8 mouse cellular contexts compared by ENCODE assay signal in the genomic region with DNA sequence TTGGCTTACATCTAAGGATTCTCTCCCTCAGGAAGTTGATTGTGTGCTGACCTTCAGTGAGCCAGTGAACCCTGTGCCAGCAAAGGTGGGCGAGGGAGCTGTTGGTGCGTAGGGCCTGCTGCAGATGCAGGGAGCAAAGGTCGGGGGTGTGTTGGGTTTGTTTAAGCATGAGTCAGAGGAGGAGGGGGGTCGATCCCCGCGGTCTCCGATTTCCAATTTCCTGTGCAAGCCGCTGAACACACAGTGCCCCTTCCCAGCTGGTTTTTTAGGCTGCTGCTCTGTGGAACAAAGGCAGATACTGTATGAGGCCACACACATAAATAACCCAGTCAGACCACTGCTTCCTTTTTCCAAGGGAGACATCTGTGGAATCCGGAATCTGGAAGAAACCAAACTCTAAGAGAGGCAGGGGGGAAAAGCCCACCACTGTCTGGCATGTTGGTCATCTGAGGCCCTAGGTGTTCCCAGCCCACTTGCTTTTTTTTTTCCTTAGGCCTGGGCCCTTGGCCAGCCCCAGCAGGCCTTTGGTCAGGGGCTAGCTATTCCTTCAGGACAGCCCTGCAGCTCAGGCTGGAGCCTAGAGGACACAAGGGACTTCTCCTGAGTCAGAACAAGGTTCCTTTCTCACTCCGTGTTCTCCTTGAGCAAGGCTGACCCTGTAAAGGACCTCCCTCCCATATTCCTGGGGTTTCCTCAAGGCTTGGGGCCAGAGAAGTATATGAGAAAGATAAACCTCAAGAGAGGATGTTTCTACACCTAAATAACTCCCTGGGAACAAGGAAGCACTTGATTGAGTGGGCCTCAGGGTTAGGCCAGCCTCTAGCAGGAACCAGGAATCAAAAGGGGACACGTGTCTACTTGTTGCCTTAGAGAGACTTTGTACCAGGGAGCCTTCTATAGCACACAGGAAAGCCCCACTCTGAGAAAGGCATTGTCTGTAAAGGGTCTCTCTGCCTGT.
DNase-seq lines count a peak whose midpoint lies in the region; ATAC-seq and TF ChIP-seq lines count a peak whose summit lies in the region.

No protein-coding gene starts in this region.

- H3K4me1 ChIP-seq in embryonic facial prominence, embryonic 14.5 days (ENCODE audit: control insufficient read depth, insufficient read depth, low read length) = peaks cover 47% of the 10 kb centered on the region
- H3K4me1 ChIP-seq in heart, embryonic 13.5 days = peaks cover 73% of the 10 kb centered on the region
- H3K4me1 ChIP-seq in kidney, embryonic 14.5 days (ENCODE audit: control insufficient read depth, insufficient read depth, low read length) = peaks cover 58% of the 10 kb centered on the region
- peaks cover 57% of the 10 kb centered on the region for H3K4me1 ChIP-seq in lung, embryonic 16.5 days (replicated peaks; ENCODE audit: control insufficient read depth, insufficient read depth, low read length)
- peaks cover 54% of the 10 kb centered on the region for H3K4me1 ChIP-seq in small intestine, adult 2 months (ENCODE audit: control insufficient read depth, insufficient read depth, insufficient read length, low read length)

- peak overlapping the region; percentile 96 for H3K27ac ChIP-seq in embryonic facial prominence, embryonic 14.5 days (replicated peaks; ENCODE audit: low read depth, low read length)
- H3K27ac ChIP-seq in heart, embryonic 13.5 days (replicated peaks) = peak overlapping the region; percentile 94
- peak overlapping the region; percentile 100 for H3K27ac ChIP-seq in kidney, embryonic 14.5 days (ENCODE audit: low read depth, low read length)
- H3K27ac ChIP-seq in lung, embryonic 16.5 days (ENCODE audit: low read length) = peak overlapping the region; percentile 96
- H3K27ac ChIP-seq in small intestine, adult 2 months (ENCODE audit: insufficient read depth, low read depth, low read length) = peak overlapping the region; percentile 100

- H3K9ac ChIP-seq in embryonic facial prominence, embryonic 14.5 days (ENCODE audit: low read depth, low read length) = peak overlapping the region; percentile 20
- peak overlapping the region; percentile 78 for H3K9ac ChIP-seq in heart, embryonic 13.5 days
- peak overlapping the region; percentile 50; the same call in 1 of the 2 replicates for H3K9ac ChIP-seq in kidney, embryonic 14.5 days (ENCODE audit: low read depth, low read length)
- peak overlapping the region; percentile 29 for H3K9ac ChIP-seq in lung, embryonic 16.5 days (ENCODE audit: low read length)

- H3K4me3 ChIP-seq in embryonic facial prominence, embryonic 14.5 days (ENCODE audit: low read depth, low read length) = no peak overlapping the region
- 0 out of 2 replicates have a peak overlapping the region, but pooled peaks have one; percentile 4 for H3K4me3 ChIP-seq in heart, embryonic 13.5 days
- no peak overlapping the region for H3K4me3 ChIP-seq in kidney, embryonic 14.5 days (ENCODE audit: low read length)
- H3K4me3 ChIP-seq in lung, embryonic 16.5 days (ENCODE audit: low read length) = no peak overlapping the region
- H3K4me3 ChIP-seq in small intestine, adult 2 months (ENCODE audit: low read depth, low read length) = no peak overlapping the region

- H3K27me3 ChIP-seq in embryonic facial prominence, embryonic 14.5 days (replicated peaks; ENCODE audit: control insufficient read depth, insufficient read depth, low read length) = no peaks in the 10 kb centered on the region
- no peaks in the 10 kb centered on the region for H3K27me3 ChIP-seq in heart, embryonic 13.5 days (replicated peaks)
- no peaks in the 10 kb centered on the region for H3K27me3 ChIP-seq in kidney, embryonic 14.5 days (ENCODE audit: control insufficient read depth, insufficient read depth, low read length)
- no peaks in the 10 kb centered on the region for H3K27me3 ChIP-seq in lung, embryonic 16.5 days (ENCODE audit: control insufficient read depth, insufficient read depth, low read depth, low read length)
- no peaks in the 10 kb centered on the region for H3K27me3 ChIP-seq in small intestine, adult 2 months (ENCODE audit: control insufficient read depth, insufficient read depth, low read length)

- H3K36me3 ChIP-seq in embryonic facial prominence, embryonic 14.5 days (ENCODE audit: control insufficient read depth, insufficient read depth, low read length) = no peaks in the 10 kb centered on the region
- H3K36me3 ChIP-seq in heart, embryonic 13.5 days = no peaks in the 10 kb centered on the region
- no peaks in the 10 kb centered on the region for H3K36me3 ChIP-seq in kidney, embryonic 14.5 days (ENCODE audit: control insufficient read depth, insufficient read depth, low read length)
- no peaks in the 10 kb centered on the region for H3K36me3 ChIP-seq in lung, embryonic 16.5 days (ENCODE audit: control insufficient read depth, insufficient read depth, low read length)
- no peaks in the 10 kb centered on the region for H3K36me3 ChIP-seq in small intestine, adult 2 months (ENCODE audit: control insufficient read depth, insufficient read depth, low read length)

- no peaks in the 10 kb centered on the region for H3K9me3 ChIP-seq in embryonic facial prominence, embryonic 14.5 days (ENCODE audit: control insufficient read depth, low read length)
- no peaks in the 10 kb centered on the region for H3K9me3 ChIP-seq in heart, embryonic 13.5 days
- no peaks in the 10 kb centered on the region for H3K9me3 ChIP-seq in kidney, embryonic 14.5 days (ENCODE audit: control insufficient read depth, low read length)
- H3K9me3 ChIP-seq in lung, embryonic 16.5 days (ENCODE audit: control insufficient read depth, low read length) = no peaks in the 10 kb centered on the region

- no peak; the same call in 1 of the 2 replicates for TF ChIP-seq POLR2A in small intestine, adult 2 months (IDR thresholded peaks at IDR 0.05; ENCODE audit: low read depth, low read length)

- DNase-seq in 3T3-L1 (ENCODE audit: low read depth, low spot score) = peak; percentile 85
- DNase-seq in Muller cell, postnatal 12 days (ENCODE audit: inconsistent ontology term) = peak; percentile 98
- DNase-seq in embryonic facial prominence, embryonic 14.5 days (ENCODE audit: low spot score) = peak; percentile 96
- no peak for DNase-seq in cerebellum, adult 11 months

- 5% methylated on average over 11 of the region's 11 CpGs for WGBS in embryonic facial prominence, embryonic 14.5 days
- 6% methylated on average over 11 of the region's 11 CpGs for WGBS in heart, embryonic 13.5 days
- WGBS in kidney, embryonic 14.5 days = under 1% methylated on average over 11 of the region's 11 CpGs
- 2% methylated on average over 11 of the region's 11 CpGs for WGBS in lung, embryonic 16.5 days
- 4% methylated on average over 11 of the region's 11 CpGs for WGBS in small intestine, adult 2 months

- TF ChIP-seq CTCF in small intestine, adult 2 months (IDR thresholded peaks at IDR 0.05; ENCODE audit: extremely low read depth, insufficient read length, insufficient replicate concordance, low read depth, low read length) = no peak

- H3K4me2 ChIP-seq in embryonic facial prominence, embryonic 14.5 days (ENCODE audit: low read depth, low read length) = no peak overlapping the region; the same call in 1 of the 2 replicates
- peak overlapping the region; percentile 40 for H3K4me2 ChIP-seq in heart, embryonic 13.5 days
- H3K4me2 ChIP-seq in kidney, embryonic 14.5 days (replicated peaks; ENCODE audit: low read depth, low read length) = 0 out of 2 replicates have a peak overlapping the region, but pooled peaks have one; percentile 10
- 0 out of 2 replicates have a peak overlapping the region, but pooled peaks have one; percentile 15 for H3K4me2 ChIP-seq in lung, embryonic 16.5 days (ENCODE audit: low read depth, low read length)

- ATAC-seq in embryonic facial prominence, embryonic 14.5 days (ENCODE audit: low read depth) = peak; percentile 92
- ATAC-seq in heart, embryonic 13.5 days (ENCODE audit: extremely low read depth, insufficient number of reproducible peaks, low FRiP score, low TSS enrichment) = peak; percentile 67; the same call in 1 of the 2 replicates
- peak; percentile 90 for ATAC-seq in kidney, embryonic 14.5 days (ENCODE audit: low FRiP score, low TSS enrichment)
- peak; percentile 68 for ATAC-seq in lung, embryonic 16.5 days (ENCODE audit: low read depth)

Comparison
In these comparisons a context has a peak if more than half of its experiments do, and no peak if none do; other contexts are left out.
1. H3K9ac ChIP-seq: peak in every context shown above with its lines; median percentile 78 in heart, embryonic 13.5 days; 50 in kidney, embryonic 14.5 days; 29 in lung, embryonic 16.5 days; 20 in embryonic facial prominence, embryonic 14.5 days.